Mouse (Mus musculus) T-helper 1 cell (primary cell): ENCODE results near the gene Igtp.
"Not testable (repeated sequence)": the region's sequence is repeated elsewhere in the genome, so short reads cannot be mapped to it uniquely, and the experiment has no call there.

Experiments
- in situ Hi-C: fragments of 300-600 bp; cut with MboI, MseI; formaldehyde crosslinking; loops from one replicate; pipeline ENCODE4 v1.15.1; 2025; ENCODE audit warnings: high pct_unique_total_duplicates

Gene Igtp

GRCm38 (mm10) chr11:58213673-58214342 is 14.5 kb downstream of the Igtp start:
- in situ Hi-C loops = loop anchor here (5.0 kb wide), 1 partner anchor 42 kb away; the partner anchor contains the start of gene Mrpl22

GRCm38 (mm10) chr11:58214391-58215048 is 15.2 kb downstream of the Igtp start:
- in situ Hi-C loops = loop anchor here (5.0 kb wide), 1 partner anchor 42 kb away; the partner anchor contains the start of gene Mrpl22

GRCm38 (mm10) chr11:58215049-58215430 is 15.7 kb downstream of the Igtp start:
- in situ Hi-C loops = not testable (repeated sequence)

GRCm38 (mm10) chr11:58215814-58216213 is 16.5 kb downstream of the Igtp start:
- in situ Hi-C loops = no loop called here

GRCm38 (mm10) chr11:58216823-58217222 is 17.5 kb downstream of the Igtp start:
- in situ Hi-C loops = no loop called here

GRCm38 (mm10) chr11:58223751-58224150 is 24.4 kb downstream of the Igtp start:
- in situ Hi-C loops = no loop called here

- in situ Hi-C loops = no loop called here
Measured at GRCm38 (mm10) chr11:58224313-58224712, 25.0 kb downstream of the Igtp start.

- in situ Hi-C loops = not testable (repeated sequence)
Measured at GRCm38 (mm10) chr11:58224872-58225271, 25.5 kb downstream of the Igtp start.

- in situ Hi-C loops = no loop called here
Measured at GRCm38 (mm10) chr11:58225655-58226054, 26.3 kb downstream of the Igtp start.

- in situ Hi-C loops = no loop called here
Measured at GRCm38 (mm10) chr11:58226425-58226824, 27.1 kb downstream of the Igtp start.

GRCm38 (mm10) chr11:58228021-58228420 is 28.7 kb downstream of the Igtp start:
- in situ Hi-C loops = not testable (repeated sequence)

- in situ Hi-C loops = no loop called here
Measured at GRCm38 (mm10) chr11:58230396-58230910, 31.1 kb downstream of the Igtp start.

- in situ Hi-C loops = no loop called here
Measured at GRCm38 (mm10) chr11:58231156-58231555, 31.8 kb downstream of the Igtp start.

- in situ Hi-C loops = not testable (repeated sequence)
Measured at GRCm38 (mm10) chr11:58234551-58234950, 35.2 kb downstream of the Igtp start.

- in situ Hi-C loops = no loop called here
Measured at GRCm38 (mm10) chr11:58235152-58235551, 35.8 kb downstream of the Igtp start.

- in situ Hi-C loops = no loop called here
Measured at GRCm38 (mm10) chr11:58238840-58239791, 39.8 kb downstream of the Igtp start.

- in situ Hi-C loops = no loop called here
Measured at GRCm38 (mm10) chr11:58247294-58247693, 47.9 kb downstream of the Igtp start.

- in situ Hi-C loops = no loop called here
Measured at GRCm38 (mm10) chr11:58249203-58249981, 50.0 kb downstream of the Igtp start.

GRCm38 (mm10) chr11:58250550-58250949 is 51.2 kb downstream of the Igtp start:
- in situ Hi-C loops = no loop called here

GRCm38 (mm10) chr11:58254411-58254810 is 55.1 kb downstream of the Igtp start:
- in situ Hi-C loops = no loop called here
